Mouse (Mus musculus): ENCODE data around the gene Fgd3. TPM values are rescaled to one million over a fixed set of nuclear protein-coding genes. Genes with fewer than 3 reads are reported as not detected.
A peak's percentile ranks its signal among the peaks of the same experiment; 100 is the strongest.

The Fgd3 gene
- polyA plus RNA-seq, 1 experiment from 2014 or later, result 0.58 TPM

DNA sequence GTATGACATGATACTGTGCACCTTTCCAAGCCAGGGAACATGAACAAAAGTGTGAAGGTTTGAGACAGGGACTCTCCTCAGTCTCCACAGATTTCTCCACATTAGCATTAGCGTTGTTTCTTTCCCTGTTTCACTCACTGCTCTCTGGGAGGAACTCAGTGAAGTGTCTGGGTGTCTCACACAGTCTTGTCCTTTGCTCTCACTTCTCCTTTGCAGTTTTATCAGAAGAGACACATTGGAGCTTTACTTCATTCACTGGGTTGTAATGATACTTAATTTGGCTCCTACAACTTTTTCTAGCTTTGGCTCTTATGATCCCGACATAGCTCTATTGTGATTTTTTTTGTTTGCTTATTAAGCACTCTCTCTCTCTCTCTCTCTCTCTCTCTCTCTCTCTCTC is 28.4 kb upstream of the Fgd3 start:
- WGBS, result 94% methylated on average over 2 of the region's 2 CpGs

DNA sequence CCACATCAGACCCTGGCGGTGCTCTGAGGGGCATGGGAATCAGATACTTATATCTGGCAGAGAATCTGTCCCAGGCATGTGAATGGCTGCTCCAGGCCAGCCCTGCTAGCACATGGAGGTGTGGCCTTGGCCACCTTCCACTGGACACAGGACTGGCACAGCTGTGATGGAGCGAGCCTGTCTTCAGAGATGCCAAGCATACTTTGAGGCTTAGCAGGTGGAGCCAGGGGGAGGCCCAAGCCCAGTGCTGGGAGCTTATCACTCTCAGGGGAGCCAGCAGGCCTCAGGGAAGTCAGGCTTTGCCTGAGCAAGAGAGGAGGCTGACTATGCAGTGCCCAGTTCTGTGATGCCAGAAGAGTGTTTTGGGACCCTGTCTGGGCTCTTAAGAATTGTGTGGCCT is 25.4 kb upstream of the Fgd3 start:
- H3K4me3 ChIP-seq (ENCODE audit: low read depth, low read length), result no peak overlapping the region
- ATAC-seq (ENCODE audit: low read depth), result no peak
- no peak overlapping the region for H3K27ac ChIP-seq (replicated peaks; ENCODE audit: low read depth, low read length)
- H3K9me3 ChIP-seq (ENCODE audit: control insufficient read depth, low read length), result no peaks in the 10 kb centered on the region
- H3K4me2 ChIP-seq (ENCODE audit: low read depth, low read length), result no peak overlapping the region
- peak; percentile 74 for DNase-seq (ENCODE audit: low spot score)
- 53% methylated on average over 2 of the region's 2 CpGs for WGBS
- H3K36me3 ChIP-seq (ENCODE audit: control insufficient read depth, insufficient read depth, low read length), result no peaks in the 10 kb centered on the region
- H3K27me3 ChIP-seq (replicated peaks; ENCODE audit: control insufficient read depth, insufficient read depth, low read length), result no peaks in the 10 kb centered on the region
- H3K9ac ChIP-seq (ENCODE audit: low read depth, low read length), result no peak overlapping the region
- H3K4me1 ChIP-seq (ENCODE audit: control insufficient read depth, insufficient read depth, low read length), result peaks cover 19% of the 10 kb centered on the region

More for the DNA sequence above, 28.4 kb upstream of the Fgd3 start:
- ATAC-seq (ENCODE audit: low read depth), result no peak
- peaks cover 13% of the 10 kb centered on the region; the same call in 1 of the 2 replicates for H3K4me1 ChIP-seq (ENCODE audit: control insufficient read depth, insufficient read depth, low read length)
- no peak overlapping the region for H3K4me3 ChIP-seq (ENCODE audit: low read depth, low read length)
- no peak for DNase-seq (ENCODE audit: low spot score)
- H3K9me3 ChIP-seq (ENCODE audit: control insufficient read depth, low read length), result no peaks in the 10 kb centered on the region
- no peak overlapping the region for H3K4me2 ChIP-seq (ENCODE audit: low read depth, low read length)
- no peak overlapping the region for H3K27ac ChIP-seq (replicated peaks; ENCODE audit: low read depth, low read length)
- H3K27me3 ChIP-seq (replicated peaks; ENCODE audit: control insufficient read depth, insufficient read depth, low read length), result no peaks in the 10 kb centered on the region
- no peak overlapping the region for H3K9ac ChIP-seq (ENCODE audit: low read depth, low read length)
- no peaks in the 10 kb centered on the region for H3K36me3 ChIP-seq (ENCODE audit: control insufficient read depth, insufficient read depth, low read length)

DNA sequence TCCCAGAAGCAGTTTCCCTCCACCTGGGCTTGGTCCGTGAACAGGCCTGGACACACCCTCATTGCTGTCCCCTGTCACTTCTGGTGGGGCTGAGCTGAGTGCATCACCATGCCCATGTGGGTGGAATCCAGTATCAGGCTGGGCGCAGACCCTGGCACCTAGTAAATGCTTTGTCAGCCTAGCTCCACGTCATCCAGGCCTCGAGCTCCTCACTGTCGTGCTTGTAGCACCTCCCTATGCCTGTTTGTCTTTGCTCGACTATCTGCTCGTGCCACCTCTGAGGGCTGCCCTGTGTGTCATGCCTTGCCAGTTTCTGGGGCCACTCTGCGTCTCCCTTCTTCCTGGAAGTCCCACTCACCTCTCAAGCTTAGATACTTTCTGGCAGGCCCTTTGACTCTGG is 24.5 kb upstream of the Fgd3 start:
- ATAC-seq (ENCODE audit: low read depth) (no peak), DNase-seq (ENCODE audit: low spot score) (no peak)
- no peaks in the 10 kb centered on the region for H3K27me3 ChIP-seq (replicated peaks; ENCODE audit: control insufficient read depth, insufficient read depth, low read length)
- 83% methylated on average over 8 of the region's 8 CpGs for WGBS
- H3K9me3 ChIP-seq (ENCODE audit: control insufficient read depth, low read length), result no peaks in the 10 kb centered on the region
- peaks cover 22% of the 10 kb centered on the region for H3K4me1 ChIP-seq (ENCODE audit: control insufficient read depth, insufficient read depth, low read length)
- H3K36me3 ChIP-seq (ENCODE audit: control insufficient read depth, insufficient read depth, low read length), result no peaks in the 10 kb centered on the region
- H3K9ac ChIP-seq (ENCODE audit: low read depth, low read length), result 0 out of 2 replicates have a peak overlapping the region, but pooled peaks have one; percentile 6
- H3K4me2 ChIP-seq (ENCODE audit: low read depth, low read length), result no peak overlapping the region
- H3K4me3 ChIP-seq (ENCODE audit: low read depth, low read length), result no peak overlapping the region
- no peak overlapping the region for H3K27ac ChIP-seq (replicated peaks; ENCODE audit: low read depth, low read length)

DNA sequence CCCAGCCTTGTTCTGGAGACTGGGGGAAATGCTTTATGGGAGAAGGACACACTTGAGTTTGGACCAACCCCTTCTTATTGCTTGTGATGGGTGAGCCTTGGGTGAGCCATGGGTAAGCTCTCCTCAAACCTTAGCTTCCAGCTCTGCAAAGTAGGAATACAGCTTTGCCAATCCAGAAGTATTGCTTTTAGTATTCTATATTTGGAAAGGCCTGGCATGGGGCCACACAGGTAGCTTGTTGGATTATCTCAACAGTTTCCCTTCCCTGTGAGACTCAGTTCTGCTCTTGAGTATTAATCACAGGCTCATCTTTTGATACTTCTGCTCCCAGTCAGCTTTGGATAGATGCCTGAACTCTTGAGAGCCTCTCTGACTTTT is 22.6 kb upstream of the Fgd3 start:
- Histone ChIP-seq H3K9me3 (ENCODE audit: control insufficient read depth, low read length) (no peaks in the 10 kb centered on the region), H3K4me3 (ENCODE audit: low read depth, low read length) (peak overlapping the region; percentile 91), H3K4me1 (ENCODE audit: control insufficient read depth, insufficient read depth, low read length) (peaks cover 22% of the 10 kb centered on the region), H3K4me2 (ENCODE audit: low read depth, low read length) (peak overlapping the region; percentile 74), H3K9ac (ENCODE audit: low read depth, low read length) (peak overlapping the region; percentile 91), H3K27me3 (replicated peaks; ENCODE audit: control insufficient read depth, insufficient read depth, low read length) (no peaks in the 10 kb centered on the region), H3K27ac (replicated peaks; ENCODE audit: low read depth, low read length) (no peak overlapping the region), H3K36me3 (ENCODE audit: control insufficient read depth, insufficient read depth, low read length) (no peaks in the 10 kb centered on the region)
- no peak for DNase-seq (ENCODE audit: low spot score)
- ATAC-seq (ENCODE audit: low read depth), result no peak

DNA sequence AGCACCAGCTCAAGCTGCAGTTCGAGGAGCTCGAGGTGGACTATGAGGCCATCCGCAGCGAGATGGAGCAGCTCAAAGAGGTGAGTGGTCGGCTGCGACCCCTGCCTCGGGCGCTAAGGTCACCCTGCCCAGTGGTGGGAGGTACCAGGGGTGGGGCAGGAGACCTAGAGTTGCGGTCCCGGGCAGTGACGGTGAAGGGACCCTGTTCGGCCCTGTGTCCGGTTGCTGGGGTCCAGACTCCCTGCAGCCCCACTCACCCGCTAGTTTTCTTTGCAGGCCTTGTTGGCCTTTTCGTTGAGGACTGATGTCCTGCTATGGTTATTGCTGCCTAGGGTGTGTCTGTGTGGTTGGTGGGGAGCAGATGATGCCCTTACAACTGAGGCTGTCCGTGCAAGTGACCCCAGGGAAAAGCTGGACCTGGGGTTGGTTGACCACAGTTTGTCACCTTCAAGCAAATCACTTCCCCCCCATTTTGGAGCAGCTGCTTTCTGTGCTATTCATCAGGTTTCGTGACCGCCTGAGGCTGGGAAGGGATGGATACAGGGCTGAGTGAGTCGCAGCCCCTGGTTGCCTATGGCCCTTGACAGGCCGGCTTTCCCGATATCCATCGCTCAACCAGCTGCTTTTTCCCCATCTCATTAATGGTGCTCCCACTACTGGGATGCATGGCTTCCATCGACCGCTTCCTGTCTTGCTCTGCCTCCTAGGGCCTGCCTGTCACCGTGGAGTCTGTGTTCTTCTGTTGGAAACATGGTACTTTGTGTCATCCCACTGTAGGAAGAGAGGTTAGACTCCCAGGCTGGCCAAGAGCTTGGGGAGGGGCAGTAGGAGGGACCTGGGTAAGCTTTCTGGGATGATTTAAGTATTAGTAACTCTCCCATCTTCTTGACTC is 22.0 kb upstream of the Fgd3 start:
- DNase-seq (ENCODE audit: low spot score) (no peak), ATAC-seq (ENCODE audit: low read depth) (peak; percentile 1; the same call in 1 of the 2 replicates)

DNA sequence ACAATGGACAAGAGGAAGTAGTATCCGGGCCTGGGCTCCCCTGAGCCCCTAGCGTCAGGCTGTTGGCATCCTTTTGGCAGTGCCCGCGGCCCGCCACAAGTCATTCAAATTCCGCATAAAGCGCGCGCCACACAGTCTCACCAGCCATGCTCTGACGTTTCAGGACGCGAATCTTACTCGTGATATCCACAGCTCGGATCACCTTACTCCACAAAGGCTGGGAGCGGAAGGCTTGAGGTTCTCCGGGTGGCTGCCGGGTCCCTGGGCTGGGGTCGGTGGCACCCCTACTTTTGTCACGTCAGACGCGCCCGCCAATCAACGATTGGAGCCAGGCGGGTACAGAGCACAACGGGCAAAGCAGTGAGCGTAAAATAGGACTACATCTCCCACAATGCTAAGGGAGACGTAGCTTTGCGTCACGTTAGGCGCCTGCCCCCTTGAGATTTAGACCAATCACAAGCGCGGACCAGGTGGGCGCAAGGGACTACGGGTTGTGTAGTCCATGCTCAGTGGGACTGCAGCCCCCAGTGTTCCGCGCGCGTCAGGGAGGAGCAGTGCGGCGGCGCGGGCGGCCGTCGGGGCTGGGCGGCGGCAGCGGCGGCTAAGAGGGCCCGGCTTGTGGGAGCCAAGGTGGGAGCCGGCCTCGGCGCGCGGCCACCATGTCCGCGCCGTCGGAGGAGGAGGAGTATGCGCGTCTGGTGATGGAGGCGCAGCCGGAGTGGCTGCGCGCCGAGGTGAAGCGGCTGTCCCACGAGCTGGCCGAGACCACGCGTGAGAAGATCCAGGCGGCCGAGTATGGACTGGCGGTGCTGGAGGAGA is 21.1 kb upstream of the Fgd3 start, which contains the start of gene Bicd2:
Gene Bicd2 (plus strand): TSS at position 574 of the 819 bp plus-strand sequence.
- H3K9ac ChIP-seq (ENCODE audit: low read depth, low read length), result peak within 1 kb of the TSS; percentile 91
- peaks cover 22% of the 10 kb centered on the region for H3K4me1 ChIP-seq (ENCODE audit: control insufficient read depth, insufficient read depth, low read length)
- H3K27ac ChIP-seq (replicated peaks; ENCODE audit: low read depth, low read length), result peak within 1 kb of the TSS; percentile 75
- H3K4me2 ChIP-seq (ENCODE audit: low read depth, low read length), result peak within 1 kb of the TSS; percentile 74
- H3K36me3 ChIP-seq (ENCODE audit: control insufficient read depth, insufficient read depth, low read length), result no peaks in the 10 kb centered on the region
- DNase-seq (ENCODE audit: low spot score) (peak; percentile 100), ATAC-seq (ENCODE audit: low read depth) (peak; percentile 100)
- H3K27me3 ChIP-seq (replicated peaks; ENCODE audit: control insufficient read depth, insufficient read depth, low read length), result no peaks in the 10 kb centered on the region
- peak within 1 kb of the TSS; percentile 91 for H3K4me3 ChIP-seq (ENCODE audit: low read depth, low read length)
- under 1% methylated on average over 42 of the region's 74 CpGs for WGBS
- H3K9me3 ChIP-seq (ENCODE audit: control insufficient read depth, low read length), result no peaks in the 10 kb centered on the region

More for the DNA sequence above, 22.0 kb upstream of the Fgd3 start:
- H3K36me3 ChIP-seq (ENCODE audit: control insufficient read depth, insufficient read depth, low read length), result no peaks in the 10 kb centered on the region
- H3K4me2 ChIP-seq (ENCODE audit: low read depth, low read length), result peak overlapping the region; percentile 74
- no peaks in the 10 kb centered on the region for H3K27me3 ChIP-seq (replicated peaks; ENCODE audit: control insufficient read depth, insufficient read depth, low read length)
- peak overlapping the region; percentile 91 for H3K4me3 ChIP-seq (ENCODE audit: low read depth, low read length)
- WGBS, result 10% methylated on average over 18 of the region's 25 CpGs
- peak overlapping the region; percentile 91 for H3K9ac ChIP-seq (ENCODE audit: low read depth, low read length)
- H3K27ac ChIP-seq (replicated peaks; ENCODE audit: low read depth, low read length), result peak overlapping the region; percentile 49
- H3K4me1 ChIP-seq (ENCODE audit: control insufficient read depth, insufficient read depth, low read length), result peaks cover 22% of the 10 kb centered on the region
- no peaks in the 10 kb centered on the region for H3K9me3 ChIP-seq (ENCODE audit: control insufficient read depth, low read length)

DNA sequence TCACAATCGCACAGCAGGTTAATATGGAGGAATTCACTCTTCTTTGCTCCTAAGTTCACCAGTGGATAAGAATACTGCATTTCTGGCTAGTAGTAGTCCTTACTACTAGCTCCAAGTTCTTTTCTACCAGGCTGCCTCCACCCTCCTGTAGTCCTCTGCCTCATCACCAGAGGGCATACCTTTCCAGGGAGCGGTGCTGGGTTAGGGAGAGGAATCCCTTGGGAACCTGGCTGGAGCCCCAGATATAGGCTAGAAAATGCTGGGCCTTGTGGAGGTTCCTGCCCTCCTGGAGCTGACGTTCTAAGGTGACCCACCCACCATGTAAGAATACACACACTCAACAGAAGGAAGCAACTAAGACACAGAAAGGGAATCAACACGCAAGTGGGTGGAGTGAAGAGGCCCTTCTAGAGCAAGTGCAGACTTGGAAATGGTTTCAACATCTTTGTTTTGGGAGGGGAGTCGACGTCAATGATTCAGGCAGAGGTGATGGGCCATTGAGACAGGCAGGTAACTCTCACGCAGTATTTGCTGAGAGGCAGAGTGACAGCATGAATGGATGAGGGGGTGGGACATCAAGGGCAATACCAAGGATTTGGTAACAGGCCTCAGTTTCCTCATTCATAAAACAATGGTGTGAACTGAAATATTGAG is 18.9 kb upstream of the Fgd3 start:
- DNase-seq (ENCODE audit: low spot score) (no peak), ATAC-seq (ENCODE audit: low read depth) (no peak)
- H3K4me1 ChIP-seq (ENCODE audit: control insufficient read depth, insufficient read depth, low read length), result peaks cover 18% of the 10 kb centered on the region
- H3K9me3 ChIP-seq (ENCODE audit: control insufficient read depth, low read length), result no peaks in the 10 kb centered on the region
- no peak overlapping the region for H3K27ac ChIP-seq (replicated peaks; ENCODE audit: low read depth, low read length)
- WGBS, result 74% methylated on average over 7 of the region's 7 CpGs
- H3K9ac ChIP-seq (ENCODE audit: low read depth, low read length), result no peak overlapping the region
- H3K27me3 ChIP-seq (replicated peaks; ENCODE audit: control insufficient read depth, insufficient read depth, low read length), result no peaks in the 10 kb centered on the region
- H3K4me2 ChIP-seq (ENCODE audit: low read depth, low read length), result no peak overlapping the region
- H3K36me3 ChIP-seq (ENCODE audit: control insufficient read depth, insufficient read depth, low read length), result no peaks in the 10 kb centered on the region
- no peak overlapping the region for H3K4me3 ChIP-seq (ENCODE audit: low read depth, low read length)

Measured in embryonic facial prominence, embryonic 14.5 days (tissue).